Mouse (Mus musculus) stomach, embryonic 16.5 days (tissue): ENCODE data around the gene Lypd4. TPM values are rescaled to one million over a fixed set of nuclear protein-coding genes. Genes with fewer than 3 reads are reported as not detected.
A peak's percentile ranks its signal among the peaks of the same experiment; 100 is the strongest.

Source experiments
- ATAC-seq: fragments of 200-750 bp; cut with Nextera tagmentation; 2 replicates; pipeline ENCODE4 v1.8.0; 2017; ENCODE audit warnings: moderate number of reproducible peaks, moderate TSS enrichment; ENCODE audit not compliant: insufficient read depth, low FRiP score
- H3K27ac ChIP-seq: fragments of 300-500 bp; sonication (generic); 2 replicates; pipeline ENCODE4 v1.5.1; 2014; ENCODE audit warnings: low read length
- H3K27me3 ChIP-seq: fragments of 300-500 bp; sonication (generic); 2 replicates; pipeline ENCODE4 v1.6.1; 2014; ENCODE audit warnings: low read length, control low read depth, mixed read lengths; ENCODE audit not compliant: control insufficient read depth, insufficient read depth
- H3K36me3 ChIP-seq: fragments of 300-500 bp; sonication (generic); 2 replicates; pipeline ENCODE4 v1.6.1; 2014; ENCODE audit warnings: low read length; ENCODE audit not compliant: control insufficient read depth, insufficient read depth
- H3K4me1 ChIP-seq: fragments of 300-500 bp; sonication (generic); 2 replicates; pipeline ENCODE4 v1.6.1; 2014; ENCODE audit warnings: low read length, control low read depth, mixed read lengths; ENCODE audit not compliant: control insufficient read depth, insufficient read depth
- H3K4me2 ChIP-seq: fragments of 300-500 bp; sonication (generic); 2 replicates; pipeline ENCODE4 v1.6.1; 2014; ENCODE audit warnings: low read depth, low read length, mixed read lengths
- H3K4me3 ChIP-seq: fragments of 300-500 bp; sonication (generic); replicated peaks from 2 replicates; pipeline ENCODE4 v1.5.1; 2014; ENCODE audit warnings: mild to moderate bottlenecking, low read length
- H3K9ac ChIP-seq: fragments of 300-500 bp; sonication (generic); 2 replicates; pipeline ENCODE4 v1.6.1; 2014; ENCODE audit warnings: low read length
- H3K9me3 ChIP-seq: fragments of 300-500 bp; sonication (generic); replicated peaks from 2 replicates; pipeline ENCODE4 v1.6.1; 2016; ENCODE audit warnings: low read length, control low read depth; ENCODE audit not compliant: control insufficient read depth
- WGBS: fragments of 180-500 bp; shearing (Covaris S2); extraction: QIAGEN DNeasy Blood & Tissue Kit; methylation state at CpG from one replicate; pipeline ENCODE4 v1.1.7; 2014; 5-methylcytosine and 5-hydroxymethylcytosine counted together
- polyA plus RNA-seq: library from polyadenylated mRNA; unstranded; fragments of >200 nt; fragmentation: Nextera tagmentation; extraction: Ambion mirVana; gene quantifications from 2 replicates; pipeline ENCODE4 v1.2.1, GENCODE M21; 2015

Lypd4 gene
- polyA plus RNA-seq: not detected in 2 replicates

DNA sequence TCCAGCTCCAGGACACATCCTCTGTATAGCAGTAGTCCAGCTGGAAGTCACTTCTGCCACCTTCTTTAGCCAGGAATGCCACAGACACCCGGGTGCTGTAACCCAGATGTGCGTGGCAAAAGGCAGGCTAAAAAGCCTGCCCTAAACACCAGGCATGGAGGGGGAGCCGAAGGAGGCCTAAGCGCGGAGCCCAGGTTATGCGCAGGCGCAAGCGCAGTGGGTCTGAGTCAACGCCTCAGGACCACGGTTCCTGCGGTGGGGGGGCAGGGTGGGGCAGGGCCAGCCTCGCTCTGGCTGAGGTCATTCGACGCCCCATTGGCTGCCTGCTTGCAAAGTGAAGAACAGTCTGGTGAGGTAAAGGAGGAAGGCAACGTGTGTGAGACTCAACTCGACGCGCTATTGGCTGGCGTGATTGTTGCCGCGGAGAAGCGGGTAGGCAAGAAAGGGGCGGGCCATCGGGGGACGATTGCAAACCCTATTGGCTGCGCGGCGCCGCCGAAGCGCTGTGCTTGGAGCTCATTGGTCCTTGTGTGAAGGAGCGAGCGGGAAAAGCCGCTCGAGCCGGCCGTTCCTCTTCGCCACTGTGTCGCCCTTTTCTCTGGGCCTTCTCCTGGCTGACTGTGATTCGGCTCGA lies at the start of gene Lypd4, which contains the start of gene Dmrtc2:
Gene Lypd4 (minus strand): TSS at position 410 of the 634 bp plus-strand sequence.
Gene Dmrtc2 (plus strand): TSS at position 526 of the 634 bp plus-strand sequence.
- Histone ChIP-seq H3K4me3 (no peak within 1 kb of the TSS), H3K9me3 (no peaks in the 10 kb centered on the region; the same call in 1 of the 2 replicates), H3K27me3 (no peaks in the 10 kb centered on the region), H3K9ac (no peak within 1 kb of the TSS), H3K27ac (no peak within 1 kb of the TSS), H3K4me2 (no peak within 1 kb of the TSS), H3K4me1 (no peaks in the 10 kb centered on the region), H3K36me3 (no peaks in the 10 kb centered on the region)
- 0 out of 2 replicates have a peak, but pooled peaks have one; percentile 3 for ATAC-seq
- WGBS: 45% methylated on average over 41 of the region's 41 CpGs

GRCm38 (mm10) chr7:24918763-24919323 lies 49.1 kb upstream of the Lypd4 start:
- no peaks in the 10 kb centered on the region for H3K9me3 ChIP-seq
- ATAC-seq: 0 out of 2 replicates have a peak, but pooled peaks have one; percentile 7
- peaks cover 48% of the 10 kb centered on the region for H3K36me3 ChIP-seq
- no peak overlapping the region for H3K9ac ChIP-seq
- H3K27ac ChIP-seq: no peak overlapping the region
- 90% methylated on average over 20 of the region's 20 CpGs for WGBS
- no peaks in the 10 kb centered on the region for H3K4me1 ChIP-seq
- no peak overlapping the region for H3K4me3 ChIP-seq
- no peaks in the 10 kb centered on the region for H3K27me3 ChIP-seq
- H3K4me2 ChIP-seq: no peak overlapping the region

GRCm38 (mm10) chr7:24912480-24912879 lies 42.7 kb upstream of the Lypd4 start:
- 87% methylated on average over 14 of the region's 14 CpGs for WGBS
- H3K27me3 ChIP-seq: no peaks in the 10 kb centered on the region
- peaks cover 12% of the 10 kb centered on the region for H3K36me3 ChIP-seq
- no peak overlapping the region for H3K27ac ChIP-seq
- no peak overlapping the region for H3K4me3 ChIP-seq
- H3K4me1 ChIP-seq: no peaks in the 10 kb centered on the region
- no peak for ATAC-seq
- H3K4me2 ChIP-seq: no peak overlapping the region
- no peak overlapping the region for H3K9ac ChIP-seq
- no peaks in the 10 kb centered on the region for H3K9me3 ChIP-seq

DNA sequence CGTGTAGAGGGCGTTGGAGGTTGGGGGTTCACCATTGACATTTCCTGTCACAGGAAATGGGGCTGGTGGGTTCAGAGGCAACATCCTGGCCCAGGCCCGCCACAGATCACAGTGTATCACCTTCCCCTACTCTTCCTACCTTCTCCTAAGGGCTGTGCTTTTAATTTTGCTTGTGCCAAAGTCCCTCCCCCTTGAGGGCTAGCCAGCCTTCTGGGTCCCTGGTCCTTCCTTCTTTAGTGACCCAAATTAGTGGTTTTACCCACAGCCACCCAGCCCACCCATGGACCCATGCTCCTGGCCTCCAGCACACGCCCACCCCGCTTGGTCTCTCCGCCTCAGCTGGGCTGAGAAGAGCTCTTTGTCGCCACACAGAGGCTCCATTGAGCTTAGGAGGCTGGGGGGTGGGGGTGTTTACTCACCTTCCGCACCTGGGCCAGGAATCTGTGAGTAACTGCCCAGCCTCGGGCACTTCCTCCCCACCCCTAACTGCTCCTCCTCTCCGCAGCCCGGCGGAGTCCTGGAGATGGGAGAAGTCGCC lies 37.5 kb upstream of the Lypd4 start:
- Histone ChIP-seq H3K9ac (no peak overlapping the region), H3K4me2 (peak overlapping the region; percentile 13; the same call in 1 of the 2 replicates), H3K27me3 (no peaks in the 10 kb centered on the region), H3K27ac (no peak overlapping the region), H3K4me1 (peaks cover 32% of the 10 kb centered on the region), H3K4me3 (no peak overlapping the region), H3K36me3 (no peaks in the 10 kb centered on the region), H3K9me3 (no peaks in the 10 kb centered on the region)
- no peak for ATAC-seq
- 28% methylated on average over 13 of the region's 13 CpGs for WGBS

- H3K27me3 ChIP-seq: no peaks in the 10 kb centered on the region
- no peak overlapping the region for H3K27ac ChIP-seq
- H3K4me1 ChIP-seq: peaks cover 36% of the 10 kb centered on the region
- no peaks in the 10 kb centered on the region for H3K36me3 ChIP-seq
- H3K9ac ChIP-seq: 0 out of 2 replicates have a peak overlapping the region, but pooled peaks have one; percentile 17
- no peaks in the 10 kb centered on the region for H3K9me3 ChIP-seq
- ATAC-seq: no peak
- no peak overlapping the region for H3K4me3 ChIP-seq
- WGBS: 25% methylated on average over 6 of the region's 6 CpGs
- H3K4me2 ChIP-seq: peak overlapping the region; percentile 13; the same call in 1 of the 2 replicates
These were observed 36.8 kb upstream of the Lypd4 start for GRCm38 (mm10) chr7:24906551-24906950.

- Histone ChIP-seq H3K36me3 (no peaks in the 10 kb centered on the region), H3K27ac (peak overlapping the region; percentile 84), H3K9me3 (no peaks in the 10 kb centered on the region), H3K4me3 (peak overlapping the region; percentile 76), H3K4me2 (peak overlapping the region; percentile 91), H3K9ac (peak overlapping the region; percentile 87), H3K27me3 (no peaks in the 10 kb centered on the region), H3K4me1 (peaks cover 36% of the 10 kb centered on the region)
- WGBS: 14% methylated on average over 3 of the region's 3 CpGs
- no peak for ATAC-seq
These were observed 35.2 kb upstream of the Lypd4 start for GRCm38 (mm10) chr7:24904936-24905335.

DNA sequence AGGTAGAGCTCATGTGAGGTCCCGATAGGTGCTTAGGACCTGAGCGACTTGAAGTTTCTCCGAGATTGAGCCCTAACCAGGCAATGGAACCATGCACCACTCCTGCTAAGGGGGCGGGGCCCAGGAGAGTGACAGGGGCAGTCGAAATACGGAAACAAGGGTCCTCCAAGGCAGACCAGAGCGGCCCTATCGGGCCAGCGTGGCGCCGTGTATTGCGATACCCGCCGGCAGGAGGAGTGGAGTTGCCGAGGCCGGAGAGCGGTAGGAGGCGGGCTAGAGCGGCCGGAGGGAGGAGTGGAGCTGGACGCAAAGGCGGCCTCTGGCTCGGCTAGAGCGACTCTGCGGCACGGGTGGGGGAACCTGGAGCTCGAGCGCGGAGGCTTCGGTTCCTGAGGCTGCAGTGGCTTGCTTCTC lies 34.3 kb upstream of the Lypd4 start:
- Histone ChIP-seq H3K9me3 (no peaks in the 10 kb centered on the region), H3K36me3 (no peaks in the 10 kb centered on the region), H3K27me3 (no peaks in the 10 kb centered on the region), H3K4me2 (peak overlapping the region; percentile 91), H3K4me1 (peaks cover 36% of the 10 kb centered on the region), H3K4me3 (peak overlapping the region; percentile 76), H3K9ac (peak overlapping the region; percentile 87), H3K27ac (peak overlapping the region; percentile 93)
- ATAC-seq: peak; percentile 98
- WGBS: 0% methylated on average over 30 of the region's 30 CpGs

GRCm38 (mm10) chr7:24903444-24903825 lies 33.7 kb upstream of the Lypd4 start:
- no peaks in the 10 kb centered on the region for H3K36me3 ChIP-seq
- H3K27ac ChIP-seq: peak overlapping the region; percentile 93
- ATAC-seq: no peak
- H3K27me3 ChIP-seq: no peaks in the 10 kb centered on the region
- peak overlapping the region; percentile 91 for H3K4me2 ChIP-seq
- peak overlapping the region; percentile 90 for H3K9ac ChIP-seq
- H3K9me3 ChIP-seq: no peaks in the 10 kb centered on the region
- H3K4me1 ChIP-seq: peaks cover 36% of the 10 kb centered on the region
- 17% methylated on average over 10 of the region's 10 CpGs for WGBS
- peak overlapping the region; percentile 76 for H3K4me3 ChIP-seq
